Mouse (Mus musculus) heart, adult 2 months (tissue): Measurements from ENCODE around the gene Mycn.

Experiments
- CTCF ChIP-seq: fragments of 200-600 bp; IDR thresholded peaks from 2 replicates; pipeline ENCODE4 v1.8.1; 2022; ENCODE audit warnings: antibody characterized with exemption, mild to moderate bottlenecking, moderate library complexity
- EP300 ChIP-seq: fragments of 200-500 bp; IDR thresholded peaks from 2 replicates; pipeline ENCODE4 v1.6.1; 2011; ENCODE audit warnings: low read depth, low read length, control low read depth; ENCODE audit not compliant: insufficient read depth
- POLR2A ChIP-seq: fragments of 200-500 bp; IDR thresholded peaks from 2 replicates; pipeline ENCODE4 v1.6.1; 2011; ENCODE audit warnings: mild to moderate bottlenecking, low read depth, low read length, control low read depth; ENCODE audit not compliant: insufficient read depth

DNA sequence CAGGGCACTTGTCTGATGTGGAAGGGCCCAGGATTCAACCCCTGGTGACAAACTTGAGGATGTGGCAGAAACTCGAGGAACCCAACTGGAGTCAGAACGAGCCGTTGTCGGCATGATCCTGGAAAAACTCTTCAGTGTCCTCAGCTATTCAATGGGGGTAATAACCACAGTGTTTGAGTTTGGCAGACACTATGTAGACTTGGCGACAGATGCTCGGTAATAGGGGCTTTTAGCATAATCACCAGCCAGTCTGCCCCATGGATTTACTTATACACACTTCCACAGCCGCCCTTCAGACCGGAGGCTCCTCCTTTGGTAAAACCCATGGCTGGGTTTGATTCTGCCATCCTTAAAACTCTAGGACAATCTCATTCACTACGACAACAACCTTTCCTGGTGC, 4.0 kb downstream of the Mycn start:
- TF ChIP-seq POLR2A (no peak), CTCF (no peak), EP300 (no peak)
